Mouse (Mus musculus) macrophage (primary cell): Measurements from ENCODE around the gene Cdk2ap2. TPM values are rescaled to one million over a fixed set of nuclear protein-coding genes. Genes with fewer than 3 reads are reported as not detected.

Source experiments
- H3K27ac ChIP-seq: fragments of 350-480 bp; formaldehyde crosslinking; 2 replicates; pipeline ENCODE4 v1.9.0; 2021
- H3K36me3 ChIP-seq: fragments of 350-480 bp; formaldehyde crosslinking; 2 replicates; pipeline ENCODE4 v1.9.0; 2021; ENCODE audit errors: inconsistent target
- H3K4me3 ChIP-seq: fragments of 350-480 bp; formaldehyde crosslinking; 2 replicates; pipeline ENCODE4 v1.9.0; 2021; ENCODE audit errors: inconsistent target
- H3K79me2 ChIP-seq: fragments of 350-480 bp; formaldehyde crosslinking; 2 replicates; pipeline ENCODE4 v1.9.0; 2021; ENCODE audit errors: inconsistent target
- WGBS: methylation state at CpG from one replicate; pipeline ENCODE4 v1.1.7; 2026; ENCODE audit warnings: inconsistent platforms; ENCODE audit not compliant: missing documents; 5-methylcytosine and 5-hydroxymethylcytosine counted together
- polyA plus RNA-seq: library from polyadenylated mRNA; stranded (reverse); fragments of 250-400 nt; gene quantifications from 3 replicates; pipeline ENCODE4 v1.2.4, GENCODE M21; 2018; ENCODE audit warnings: inconsistent platforms

Gene Cdk2ap2
- polyA plus RNA-seq, 1 experiment from 2014 or later = 16.7 TPM

DNA sequence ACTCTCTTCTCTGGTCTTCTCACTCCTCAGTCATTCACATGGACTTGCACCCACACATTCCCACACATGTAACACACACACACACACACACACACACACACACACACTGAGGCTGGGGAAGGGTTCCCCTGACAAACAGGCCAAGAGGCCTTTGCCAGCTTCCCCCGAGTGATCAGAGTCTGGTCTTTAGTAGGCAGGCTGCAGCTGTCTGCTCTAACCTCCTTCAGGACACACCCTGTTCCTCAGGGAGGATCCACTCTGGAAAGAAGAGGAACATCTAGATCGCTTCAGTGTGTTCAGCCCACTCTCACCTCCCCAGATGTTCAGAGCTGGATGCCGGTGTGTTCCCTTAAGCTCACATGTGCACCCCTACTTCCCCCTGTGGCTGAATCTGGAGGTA, 2.6 kb upstream of the Cdk2ap2 start:
- no peaks in the 10 kb centered on the region for H3K36me3 ChIP-seq
- H3K79me2 ChIP-seq = no peaks in the 10 kb centered on the region
- H3K27ac ChIP-seq = no peak overlapping the region
- 92% methylated on average over 3 of the region's 3 CpGs for WGBS
- no peak overlapping the region for H3K4me3 ChIP-seq

DNA sequence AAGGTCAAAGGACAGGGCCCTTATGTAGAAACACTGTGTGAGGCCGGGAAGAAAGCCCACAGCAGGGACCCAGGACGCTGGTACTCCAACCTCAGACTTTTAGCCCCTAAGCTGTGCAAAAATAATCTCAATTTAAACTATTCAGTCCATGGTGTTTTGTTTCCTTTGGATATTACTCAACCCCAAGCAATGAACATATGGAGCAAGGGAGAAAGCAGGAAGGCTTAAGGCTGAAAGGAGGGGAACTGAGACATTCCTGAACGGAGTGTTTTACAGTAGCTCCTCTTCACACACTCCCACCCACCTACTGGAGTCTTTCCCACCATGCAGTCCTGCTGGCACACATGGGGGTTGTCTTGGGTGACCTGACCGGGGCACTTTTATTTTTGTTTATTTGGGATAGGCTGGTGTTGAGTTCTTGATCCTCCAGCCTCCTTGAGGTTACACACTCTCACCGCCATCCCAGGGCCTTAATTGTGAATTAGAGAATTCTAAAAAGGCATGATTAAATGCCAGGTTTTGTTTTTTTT, 2.1 kb upstream of the Cdk2ap2 start:
- no peak overlapping the region for H3K27ac ChIP-seq
- H3K36me3 ChIP-seq = no peaks in the 10 kb centered on the region
- WGBS = 90% methylated on average over 5 of the region's 5 CpGs
- H3K79me2 ChIP-seq = no peaks in the 10 kb centered on the region
- no peak overlapping the region for H3K4me3 ChIP-seq

DNA sequence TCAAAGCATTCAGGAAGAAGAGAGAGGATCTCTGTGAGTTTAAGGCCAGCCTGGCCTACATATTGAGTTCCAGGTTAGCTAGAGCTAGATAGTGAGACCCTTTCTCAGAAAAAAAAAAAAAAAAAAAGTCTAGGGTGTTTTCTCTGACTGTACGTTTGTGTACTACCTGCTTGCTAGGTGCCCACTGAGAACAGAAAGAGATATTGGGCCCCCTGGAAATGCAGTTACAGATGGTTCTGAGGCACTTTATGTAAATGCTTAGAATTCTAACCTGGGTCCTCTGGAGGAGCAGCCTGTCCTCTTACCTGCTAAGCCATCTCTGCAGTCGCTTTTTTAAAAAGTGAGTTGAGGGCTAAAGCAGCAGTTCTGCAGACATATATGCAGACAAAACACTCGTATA, 1.2 kb upstream of the Cdk2ap2 start:
- no peak overlapping the region for H3K4me3 ChIP-seq
- 84% methylated on average over 3 of the region's 3 CpGs for WGBS

DNA sequence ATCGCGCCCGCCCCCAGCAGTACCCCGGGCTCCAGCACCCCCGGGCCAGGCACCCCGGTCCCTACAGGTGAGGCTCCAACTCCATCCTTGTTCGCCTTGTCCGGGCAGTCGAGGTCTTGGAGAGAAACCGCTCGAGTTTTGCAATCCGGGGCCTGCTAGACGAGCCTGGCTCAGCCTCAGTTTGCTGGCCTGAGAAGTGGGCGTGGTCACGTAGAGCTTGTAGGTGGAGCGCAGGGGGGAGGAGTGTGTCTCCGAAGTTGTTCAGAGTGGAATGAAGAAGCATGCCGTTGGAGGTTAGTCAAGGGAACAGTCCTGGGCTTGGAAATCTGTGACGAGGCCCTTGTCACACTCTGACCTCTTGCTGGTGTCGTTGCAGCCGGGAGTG, 451 bp downstream of the Cdk2ap2 start:
- 7% methylated on average over 21 of the region's 21 CpGs for WGBS

More for the DNA sequence above, 1.2 kb upstream of the Cdk2ap2 start:
- no peaks in the 10 kb centered on the region; the same call in 1 of the 2 replicates for H3K79me2 ChIP-seq
- H3K36me3 ChIP-seq = no peaks in the 10 kb centered on the region
- no peak overlapping the region for H3K27ac ChIP-seq

DNA sequence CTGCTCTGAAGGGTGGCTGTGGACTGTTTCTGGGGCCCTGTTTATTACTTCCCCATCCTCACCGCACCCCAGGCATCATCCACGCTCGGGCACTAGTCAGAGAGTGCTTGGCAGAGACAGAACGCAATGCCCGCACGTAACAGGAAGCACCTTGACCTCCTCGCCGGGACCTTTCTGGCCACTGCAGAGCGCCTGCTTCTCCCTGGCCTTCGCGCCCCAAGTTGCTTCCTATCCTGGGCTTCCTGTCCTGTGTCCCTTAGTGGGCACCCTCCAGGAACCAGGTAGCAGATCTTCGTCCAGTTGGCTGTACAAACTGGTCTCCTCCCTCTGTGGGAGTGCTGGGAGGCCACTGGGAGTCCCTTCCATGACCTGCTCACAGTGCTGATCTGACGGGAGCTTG, 1.4 kb downstream of the Cdk2ap2 start:
- WGBS = 40% methylated on average over 13 of the region's 13 CpGs
- no peak overlapping the region for H3K4me3 ChIP-seq
- peaks cover 12% of the 10 kb centered on the region for H3K36me3 ChIP-seq
- no peak overlapping the region for H3K27ac ChIP-seq
- no peaks in the 10 kb centered on the region; the same call in 1 of the 2 replicates for H3K79me2 ChIP-seq

More for the DNA sequence above, 451 bp downstream of the Cdk2ap2 start:
- H3K36me3 ChIP-seq = peaks cover 2% of the 10 kb centered on the region; the same call in 1 of the 2 replicates
- H3K79me2 ChIP-seq = no peaks in the 10 kb centered on the region; the same call in 1 of the 2 replicates
- peak overlapping the region; percentile 37 for H3K4me3 ChIP-seq
- H3K27ac ChIP-seq = peak overlapping the region; percentile 37; the same call in 1 of the 2 replicates

DNA sequence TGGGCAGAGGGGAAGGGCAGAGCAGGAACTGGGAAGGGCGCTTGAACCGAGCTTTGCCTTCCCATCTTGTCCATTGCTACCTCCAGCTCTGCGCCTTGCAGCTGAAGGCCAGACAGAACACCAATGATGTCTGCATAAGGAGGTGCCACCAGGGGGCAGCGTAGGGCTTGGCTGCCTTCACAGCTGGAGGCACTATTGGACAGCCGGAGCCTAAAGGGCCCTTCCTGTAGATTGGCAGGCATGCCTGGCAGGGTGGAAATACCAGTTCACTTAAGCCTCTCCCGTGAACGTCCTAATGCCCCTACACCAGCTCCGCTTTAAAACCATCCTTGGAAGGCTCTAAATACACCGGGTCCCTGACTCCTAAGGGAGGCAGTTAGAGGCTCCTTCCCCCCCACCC, 2.1 kb downstream of the Cdk2ap2 start:
- H3K79me2 ChIP-seq = no peaks in the 10 kb centered on the region; the same call in 1 of the 2 replicates
- H3K4me3 ChIP-seq = no peak overlapping the region
- H3K27ac ChIP-seq = peak overlapping the region; percentile 57
- 6% methylated on average over 9 of the region's 9 CpGs for WGBS
- H3K36me3 ChIP-seq = peaks cover 17% of the 10 kb centered on the region

DNA sequence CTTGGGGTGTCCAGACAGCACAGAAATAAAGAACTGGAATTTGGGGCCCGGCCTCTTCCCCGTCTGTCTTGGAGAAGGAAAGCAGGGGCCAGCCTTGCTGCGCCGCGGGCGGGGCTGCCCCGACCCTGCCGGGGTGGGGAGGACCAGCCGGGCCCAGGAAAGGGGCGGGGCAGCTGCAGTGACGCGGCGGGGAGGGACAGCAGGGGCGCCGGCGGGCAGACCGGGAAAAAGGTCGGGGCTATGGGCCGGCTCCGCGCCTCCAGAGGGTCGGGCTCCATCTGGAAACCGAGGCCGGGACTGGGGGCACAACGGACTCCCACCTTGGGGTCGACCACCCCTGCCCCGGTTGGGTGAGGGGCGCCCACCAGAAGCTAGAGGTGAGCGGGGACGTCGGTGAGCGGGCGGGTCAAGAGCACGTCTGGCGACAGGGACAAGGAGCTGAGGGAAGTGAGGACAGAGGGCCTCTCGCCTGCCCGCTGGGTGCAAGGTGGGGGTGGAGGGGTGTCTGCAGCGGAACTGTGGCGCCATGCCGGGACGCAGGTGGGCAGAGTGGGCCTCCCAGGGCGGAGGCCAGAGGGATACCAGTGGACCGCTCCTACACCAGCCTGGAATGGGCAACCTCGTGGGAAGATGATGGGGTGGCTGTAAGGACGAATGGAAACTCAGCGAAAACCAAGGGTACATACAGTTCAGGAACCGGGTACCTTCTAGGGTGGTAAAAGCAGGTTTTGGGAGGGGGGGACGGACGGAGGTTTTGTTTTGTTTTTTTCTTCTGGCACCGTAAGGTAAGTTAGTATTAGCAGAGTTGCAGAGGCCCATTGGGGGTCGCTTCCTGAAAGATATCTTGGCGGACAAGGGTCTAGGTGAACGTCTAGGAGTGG, 3.1 kb downstream of the Cdk2ap2 start, which contains the start of gene Pitpnm1:
TSS of gene Pitpnm1 (plus strand) at position 162 of the 881 bp plus-strand sequence.
- Histone ChIP-seq H3K4me3 (peak within 1 kb of the TSS; percentile 51), H3K36me3 (peaks cover 28% of the 10 kb centered on the region), H3K27ac (peak within 1 kb of the TSS; percentile 57), H3K79me2 (no peaks in the 10 kb centered on the region; the same call in 1 of the 2 replicates)
- WGBS = 3% methylated on average over 53 of the region's 53 CpGs

DNA sequence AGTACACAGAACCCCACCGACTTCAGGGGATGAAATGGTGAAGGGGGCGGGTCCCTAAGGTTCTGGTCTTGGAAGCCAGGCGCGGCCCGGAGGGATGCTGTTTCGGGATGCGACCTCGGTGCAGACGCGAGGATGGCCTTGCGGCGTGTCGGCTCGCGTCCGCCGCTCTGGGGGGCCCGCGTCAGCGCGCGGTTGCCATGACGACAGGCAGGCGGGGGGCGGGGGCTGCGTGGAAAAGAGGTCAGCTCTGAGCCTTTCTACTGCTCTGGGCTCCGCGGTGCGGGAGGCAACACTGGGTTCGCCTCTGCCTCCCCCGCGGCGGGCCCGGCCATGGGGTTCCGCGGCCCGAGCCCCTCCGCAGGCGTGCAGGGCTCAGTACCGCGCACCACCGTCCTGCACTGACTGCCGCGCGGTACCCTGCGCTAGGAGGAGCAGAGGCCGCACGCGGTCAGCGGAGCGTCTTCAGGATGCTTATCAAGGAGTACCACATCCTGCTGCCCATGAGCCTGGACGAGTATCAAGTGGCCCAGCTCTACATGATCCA, 3.8 kb downstream of the Cdk2ap2 start:
- H3K79me2 ChIP-seq = no peaks in the 10 kb centered on the region; the same call in 1 of the 2 replicates
- WGBS = 11% methylated on average over 51 of the region's 52 CpGs
- peaks cover 34% of the 10 kb centered on the region for H3K36me3 ChIP-seq
- H3K4me3 ChIP-seq = peak overlapping the region; percentile 51
- no peak overlapping the region for H3K27ac ChIP-seq

DNA sequence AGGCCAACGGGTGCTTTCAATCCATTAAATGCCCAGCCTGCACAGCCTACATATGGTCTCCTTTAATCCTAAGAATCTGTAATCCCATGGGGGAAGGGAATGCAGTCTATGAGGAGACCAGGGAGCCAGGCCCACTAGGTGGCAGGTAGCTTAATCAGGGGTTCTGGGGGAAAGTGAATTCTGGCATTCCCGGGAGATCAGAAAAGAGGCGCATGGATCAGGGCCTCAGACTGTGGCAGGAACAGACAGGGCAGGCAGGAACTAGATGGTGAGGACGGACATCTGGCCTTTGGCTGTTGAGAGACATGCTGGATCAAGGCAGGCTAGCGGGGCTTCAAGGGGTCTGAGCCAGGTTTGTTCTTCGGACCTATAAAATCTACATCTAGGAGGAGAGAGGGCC, 4.5 kb downstream of the Cdk2ap2 start:
- Histone ChIP-seq H3K36me3 (peaks cover 39% of the 10 kb centered on the region), H3K79me2 (no peaks in the 10 kb centered on the region; the same call in 1 of the 2 replicates), H3K27ac (no peak overlapping the region), H3K4me3 (no peak overlapping the region)
- WGBS = 97% methylated on average over 4 of the region's 6 CpGs

DNA sequence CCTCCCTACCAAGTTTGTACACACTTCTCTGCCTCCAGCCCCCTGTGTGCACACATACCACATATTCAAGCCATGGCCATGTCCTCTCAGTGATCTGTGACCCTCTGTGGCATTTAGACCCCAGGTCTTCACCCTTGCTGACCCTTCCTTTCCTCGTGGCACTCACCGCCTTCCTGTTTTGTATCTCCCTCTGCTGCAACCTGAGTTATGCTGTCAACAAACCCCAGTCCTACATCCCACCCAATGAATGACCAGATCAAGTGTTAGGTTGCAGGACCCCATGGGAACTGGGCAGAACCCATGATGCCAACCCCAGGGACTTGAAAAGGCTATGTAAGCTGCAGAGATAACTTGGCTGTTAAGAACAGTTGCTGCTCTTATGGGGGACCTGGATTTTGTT, 5.1 kb downstream of the Cdk2ap2 start:
- Histone ChIP-seq H3K27ac (no peak overlapping the region), H3K4me3 (no peak overlapping the region), H3K79me2 (no peaks in the 10 kb centered on the region; the same call in 1 of the 2 replicates), H3K36me3 (peaks cover 45% of the 10 kb centered on the region)
- 82% methylated on average over 2 of the region's 2 CpGs for WGBS

DNA sequence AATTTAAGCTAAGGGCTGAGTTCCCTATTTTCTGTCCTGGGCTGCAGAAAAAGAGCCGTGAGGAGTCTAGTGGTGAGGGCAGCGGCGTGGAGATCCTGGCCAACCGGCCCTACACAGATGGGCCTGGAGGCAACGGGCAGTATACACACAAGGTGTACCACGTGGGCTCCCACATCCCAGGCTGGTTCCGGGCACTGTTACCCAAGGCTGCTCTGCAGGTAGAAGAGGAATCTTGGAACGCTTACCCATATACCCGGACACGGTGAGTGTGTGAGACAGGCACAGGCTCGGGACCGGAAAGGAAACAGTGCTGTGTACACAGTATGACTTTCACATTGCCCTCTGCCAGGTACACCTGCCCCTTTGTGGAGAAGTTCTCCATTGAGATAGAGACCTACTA, 5.6 kb downstream of the Cdk2ap2 start:
- Histone ChIP-seq H3K27ac (no peak overlapping the region), H3K79me2 (no peaks in the 10 kb centered on the region; the same call in 1 of the 2 replicates), H3K4me3 (no peak overlapping the region), H3K36me3 (peaks cover 51% of the 10 kb centered on the region)
- WGBS = 97% methylated on average over 11 of the region's 12 CpGs

DNA sequence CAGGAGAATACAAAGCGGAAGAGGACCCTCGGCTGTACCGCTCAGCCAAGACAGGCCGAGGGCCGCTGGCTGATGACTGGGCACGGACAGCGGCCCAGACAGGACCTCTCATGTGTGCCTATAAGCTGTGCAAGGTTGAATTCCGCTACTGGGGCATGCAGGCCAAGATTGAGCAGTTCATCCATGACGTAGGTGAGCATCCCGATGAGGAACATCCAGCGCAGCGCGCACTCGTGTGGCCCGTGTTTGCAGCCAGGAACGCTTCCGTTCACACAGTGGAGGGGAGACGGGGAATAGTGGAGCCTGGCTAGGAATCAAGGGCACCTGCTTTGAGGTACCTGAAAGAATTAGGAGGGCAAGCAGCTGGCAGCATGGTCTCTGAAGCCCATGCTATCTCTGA, 6.3 kb downstream of the Cdk2ap2 start:
- 92% methylated on average over 18 of the region's 18 CpGs for WGBS
- H3K79me2 ChIP-seq = no peaks in the 10 kb centered on the region; the same call in 1 of the 2 replicates
- no peak overlapping the region for H3K27ac ChIP-seq
- H3K4me3 ChIP-seq = no peak overlapping the region
- peaks cover 55% of the 10 kb centered on the region for H3K36me3 ChIP-seq

DNA sequence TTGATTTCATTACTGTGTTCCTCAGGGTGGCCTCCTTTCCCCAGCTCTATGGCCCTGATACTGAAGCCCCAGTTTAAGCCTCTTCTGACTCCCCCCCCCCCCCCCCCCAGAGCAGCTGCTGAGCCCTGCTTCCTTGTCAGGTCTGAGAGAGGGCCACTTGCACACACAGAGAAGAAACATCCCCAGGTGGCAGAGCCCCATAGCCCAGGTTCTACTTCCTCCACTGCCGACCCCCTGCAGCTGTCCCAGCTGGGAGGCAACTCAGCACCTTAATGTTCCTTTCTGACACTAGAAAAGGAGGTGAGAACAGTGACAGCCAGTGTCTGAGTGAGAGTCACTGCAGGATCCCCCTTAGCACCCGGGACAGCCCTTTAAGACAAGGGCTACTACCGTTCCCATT, 6.8 kb downstream of the Cdk2ap2 start:
- H3K27ac ChIP-seq = no peak overlapping the region
- H3K4me3 ChIP-seq = no peak overlapping the region
- H3K79me2 ChIP-seq = no peaks in the 10 kb centered on the region; the same call in 1 of the 2 replicates
- H3K36me3 ChIP-seq = peaks cover 60% of the 10 kb centered on the region
- WGBS = 91% methylated on average over 3 of the region's 3 CpGs

DNA sequence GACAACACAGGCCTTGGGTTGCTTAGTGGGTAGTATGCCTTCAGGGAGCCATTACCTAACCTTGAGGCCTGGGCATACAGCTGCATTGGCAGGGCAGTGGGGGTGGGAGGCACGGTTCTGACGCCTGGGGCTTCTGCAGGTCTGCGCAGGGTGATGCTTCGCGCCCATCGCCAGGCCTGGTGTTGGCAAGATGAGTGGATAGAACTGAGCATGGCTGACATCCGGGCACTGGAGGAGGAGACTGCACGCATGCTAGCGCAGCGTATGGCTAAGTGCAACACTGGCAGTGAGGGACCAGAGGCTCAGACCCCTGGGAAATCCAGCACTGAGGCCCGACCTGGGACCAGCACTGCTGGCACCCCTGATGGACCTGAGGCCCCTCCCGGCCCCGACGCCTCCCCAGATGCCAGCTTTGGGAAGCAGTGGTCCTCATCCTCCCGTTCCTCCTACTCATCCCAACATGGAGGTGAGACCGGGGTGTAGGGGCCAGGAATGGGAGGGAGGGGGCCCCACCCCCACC, 7.8 kb downstream of the Cdk2ap2 start:
- H3K79me2 ChIP-seq = no peaks in the 10 kb centered on the region; the same call in 1 of the 2 replicates
- peaks cover 68% of the 10 kb centered on the region for H3K36me3 ChIP-seq
- H3K27ac ChIP-seq = no peak overlapping the region
- 95% methylated on average over 16 of the region's 16 CpGs for WGBS
- no peak overlapping the region for H3K4me3 ChIP-seq
